ENCODE assay signal across 12 mouse cellular contexts in the genomic region with DNA sequence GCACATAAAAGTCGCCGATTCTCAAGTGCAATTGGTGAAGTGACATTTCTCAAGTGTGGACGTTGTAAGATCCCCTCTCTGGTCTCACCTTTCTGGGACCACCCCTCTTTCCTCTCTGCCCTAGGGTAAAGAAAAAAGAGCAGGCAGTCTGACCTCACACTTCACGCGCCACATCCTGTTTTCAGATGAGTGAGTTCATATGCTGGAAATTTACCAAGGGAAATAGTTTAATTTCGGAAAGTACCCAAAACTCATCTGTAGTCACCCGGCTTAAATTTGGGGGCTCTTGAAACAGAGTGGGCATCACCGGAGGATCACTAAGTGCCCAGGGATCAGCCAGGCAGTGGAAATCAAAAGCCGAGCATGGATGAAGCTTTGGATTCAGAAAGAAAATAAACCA. TPM values are rescaled to one million over a fixed set of nuclear protein-coding genes. Genes with fewer than 3 reads are reported as not detected.
DNase-seq lines count a peak whose midpoint lies in the region; ATAC-seq and TF ChIP-seq lines count a peak whose summit lies in the region.
"Had no signal": no experiment of that assay in that cellular context is flagged by ENCODE, and none has a peak within 500 bp of the region (broad histone marks: within the 10 kb centered on the region; RNA-seq: fewer than 3 reads in every experiment).

No protein-coding gene starts in this region.

- H3K9ac ChIP-seq in liver, adult 2 months (ENCODE audit: low read depth, low read length) = no peak overlapping the region
- H3K9ac ChIP-seq in liver, embryonic 11.5 days (ENCODE audit: low read depth, low read length) = no peak overlapping the region
- peak overlapping the region; percentile 70 for H3K9ac ChIP-seq in CH12.LX (ENCODE audit: insufficient read depth, low read depth)
- 0 out of 2 replicates have a peak overlapping the region, but pooled peaks have one; percentile 10 for H3K9ac ChIP-seq in kidney, embryonic 16.5 days (replicated peaks; ENCODE audit: low read length)
- H3K9ac ChIP-seq: forebrain, postnatal 0 days; liver, embryonic 14.5 days; neural tube, embryonic 12.5 days; stomach, embryonic 15.5 days had no signal

- H3K36me3 ChIP-seq in liver, adult 2 months (ENCODE audit: control insufficient read depth, insufficient read depth, low read length) = no peaks in the 10 kb centered on the region
- H3K36me3 ChIP-seq in liver, embryonic 11.5 days (ENCODE audit: control insufficient read depth, insufficient read depth, low read length) = no peaks in the 10 kb centered on the region
- peaks cover 0 to 4% of the 10 kb centered on the region in 2 experiments for H3K36me3 ChIP-seq in CH12.LX (replicated peaks in 1 of 2; ENCODE audit: control insufficient read depth in 1 of 2, insufficient read depth in 1 of 2, low read length in 1 of 2)
- H3K36me3 ChIP-seq in kidney, embryonic 16.5 days (ENCODE audit: insufficient read depth, low read length) = no peaks in the 10 kb centered on the region
- H3K36me3 ChIP-seq: hindbrain, embryonic 10.5 days; neural tube, embryonic 12.5 days; stomach, embryonic 15.5 days had no signal

- peak; percentile 67 for TF ChIP-seq EP300 in CH12.LX (IDR thresholded peaks at IDR 0.05; ENCODE audit: low read length)

- no peaks in the 10 kb centered on the region for H3K4me1 ChIP-seq in liver, adult 2 months (ENCODE audit: control insufficient read depth, insufficient read depth, low read length)
- H3K4me1 ChIP-seq in liver, embryonic 11.5 days (replicated peaks; ENCODE audit: control insufficient read depth, insufficient read depth, low read length) = peaks cover 6% of the 10 kb centered on the region
- peaks cover 22 to 75% of the 10 kb centered on the region in 2 experiments for H3K4me1 ChIP-seq in CH12.LX (ENCODE audit: control insufficient read depth in 1 of 2, insufficient read depth in 2 of 2)
- peaks cover 23% of the 10 kb centered on the region for H3K4me1 ChIP-seq in kidney, embryonic 16.5 days (ENCODE audit: insufficient read depth, low read length)

- no peak for DNase-seq in liver, adult 2 months (ENCODE audit: extremely low read depth, low read depth, low spot score)
- DNase-seq in liver, embryonic 11.5 days (ENCODE audit: low spot score) = no peak
- peak; percentile 79 for DNase-seq in CH12.LX (ENCODE audit: extremely low read depth)
- DNase-seq in thymus, postnatal 0 days (ENCODE audit: low spot score) = peak; percentile 71
- DNase-seq in adrenal gland, postnatal 36 days = no peak
- DNase-seq in adrenal gland, postnatal 10 days = no peak
- DNase-seq: forebrain, postnatal 0 days had no signal

- no peaks in the 10 kb centered on the region for H3K79me2 ChIP-seq in liver, adult 2 months (ENCODE audit: control insufficient read depth, insufficient read depth, low read length)
- peaks cover 3% of the 10 kb centered on the region; the same call in 1 of the 2 replicates for H3K79me2 ChIP-seq in CH12.LX (replicated peaks; ENCODE audit: control insufficient read depth, extremely low read depth, insufficient read depth, poor library complexity, severe bottlenecking)

- ATAC-seq in liver, embryonic 11.5 days (replicated peaks; ENCODE audit: low FRiP score) = no peak
- ATAC-seq in kidney, embryonic 16.5 days (ENCODE audit: low FRiP score, low TSS enrichment) = no peak
- ATAC-seq: forebrain, postnatal 0 days had no signal

- TF ChIP-seq POLR2A in liver, adult 2 months (IDR thresholded peaks at IDR 0.05; ENCODE audit: extremely low read depth, insufficient read depth, low read length) = no peak
- no peak for TF ChIP-seq POLR2A in CH12.LX (IDR thresholded peaks at IDR 0.05; ENCODE audit: low read depth, low read length)

- dilution Hi-C loops in CH12.LX (cut with MboI; ENCODE audit: extremely low pct_ligation_motif_present, extremely low pct_unique_long_range_greater_than_20kb, low sequenced_read_pairs) = no loop called here

- WGBS in liver, adult 2 months = 84% methylated on average over 9 of the region's 9 CpGs
- 81% methylated on average over 9 of the region's 9 CpGs for WGBS in liver, embryonic 11.5 days
- WGBS in kidney, embryonic 16.5 days = 44% methylated on average over 9 of the region's 9 CpGs

- H3K4me3 ChIP-seq in liver, adult 2 months (ENCODE audit: insufficient read depth, low read depth, low read length) = no peak overlapping the region
- no peak overlapping the region for H3K4me3 ChIP-seq in liver, embryonic 11.5 days (ENCODE audit: low read depth, low read length)
- H3K4me3 ChIP-seq in CH12.LX (replicated peaks in 1 of 3; ENCODE audit: low read depth in 2 of 3, low read length in 2 of 3, poor library complexity in 1 of 3) = peak overlapping the region in 1 of 3 experiments; percentile 32
- no peak overlapping the region for H3K4me3 ChIP-seq in kidney, embryonic 16.5 days (ENCODE audit: low read length)
- H3K4me3 ChIP-seq: hindbrain, embryonic 10.5 days; neural tube, embryonic 12.5 days; stomach, embryonic 15.5 days had no signal

- H3K4me2 ChIP-seq in liver, embryonic 11.5 days = no peak overlapping the region
- H3K4me2 ChIP-seq in CH12.LX (ENCODE audit: insufficient read depth, low read depth, poor library complexity, severe bottlenecking) = peak overlapping the region; percentile 74
- H3K4me2 ChIP-seq in kidney, embryonic 16.5 days (replicated peaks; ENCODE audit: low read depth, low read length) = no peak overlapping the region; the same call in 1 of the 2 replicates
- H3K4me2 ChIP-seq: neural tube, embryonic 12.5 days; stomach, embryonic 15.5 days had no signal

- H3K9me3 ChIP-seq in liver, embryonic 11.5 days (ENCODE audit: control insufficient read depth, low read length) = no peaks in the 10 kb centered on the region
- H3K9me3 ChIP-seq in CH12.LX (replicated peaks; ENCODE audit: low read length) = peaks cover 4% of the 10 kb centered on the region
- H3K9me3 ChIP-seq in kidney, embryonic 16.5 days (ENCODE audit: low read length) = no peaks in the 10 kb centered on the region
- H3K9me3 ChIP-seq: hindbrain, embryonic 10.5 days; neural tube, embryonic 12.5 days; stomach, embryonic 15.5 days had no signal

- in situ Hi-C loops in CH12.LX (cut with MboI; ENCODE audit: low pct_ligation_motif_present, low pct_unique_long_range_greater_than_20kb, low sequenced_read_pairs) = loop anchor here (10.0 kb wide), 3 partner anchors 48 to 168 kb away; a partner anchor contains a TSS

- no peaks in the 10 kb centered on the region for H3K27me3 ChIP-seq in liver, adult 2 months (ENCODE audit: control insufficient read depth, insufficient read depth, low read length)
- H3K27me3 ChIP-seq in liver, embryonic 11.5 days (replicated peaks; ENCODE audit: control insufficient read depth, insufficient read depth, low read length) = peaks cover 5% of the 10 kb centered on the region; the same call in 1 of the 2 replicates
- no peaks in the 10 kb centered on the region for H3K27me3 ChIP-seq in CH12.LX (replicated peaks)
- no peaks in the 10 kb centered on the region for H3K27me3 ChIP-seq in kidney, embryonic 16.5 days (ENCODE audit: insufficient read depth, low read length)
- H3K27me3 ChIP-seq: stomach, embryonic 15.5 days had no signal

- no peak for TF ChIP-seq RAD21 in CH12.LX (IDR thresholded peaks at IDR 0.05; ENCODE audit: low read depth, low read length)

- H3K27ac ChIP-seq in liver, adult 2 months (replicated peaks; ENCODE audit: insufficient read depth, low read depth, low read length) = peak overlapping the region; percentile 53
- H3K27ac ChIP-seq in liver, embryonic 11.5 days (ENCODE audit: low read depth, low read length) = no peak overlapping the region
- H3K27ac ChIP-seq in CH12.LX (ENCODE audit: insufficient read depth, low read depth) = peak overlapping the region; percentile 97
- peak overlapping the region; percentile 83 for H3K27ac ChIP-seq in kidney, embryonic 16.5 days (ENCODE audit: low read length)
- H3K27ac ChIP-seq: hindbrain, embryonic 10.5 days; liver, embryonic 14.5 days; neural tube, embryonic 12.5 days; stomach, embryonic 15.5 days had no signal

- TF ChIP-seq CTCF in liver, adult 2 months (IDR thresholded peaks at IDR 0.05; ENCODE audit: low read depth, low read length) = no peak
- TF ChIP-seq CTCF in CH12.LX (conservative IDR thresholded peaks at IDR 0.05 in 1 of 2, IDR thresholded peaks at IDR 0.05 in 1 of 2; ENCODE audit: low read depth in 2 of 2, low read length in 2 of 2) = no peak

TF ChIP-seq in CH12.LX, 34 proteins besides CTCF, POLR2A, EP300 and RAD21 (continues in another document):
- TF ChIP-seq MEF2A (IDR thresholded peaks at IDR 0.05; ENCODE audit: borderline replicate concordance, low read depth, low read length) = peak; percentile 33; the same call in 1 of the 2 replicates
- TF ChIP-seq SIN3A (IDR thresholded peaks at IDR 0.05; ENCODE audit: low read length) = 0 out of 2 replicates have a peak, but pooled peaks have one; percentile 19
- peak; percentile 34; the same call in 1 of the 2 replicates for TF ChIP-seq CHD1 (IDR thresholded peaks at IDR 0.05; ENCODE audit: low read depth, low read length)
- TF ChIP-seq ZMIZ1 (IDR thresholded peaks at IDR 0.05; ENCODE audit: low read depth, low read length) = peak; percentile 19; the same call in 1 of the 2 replicates
- TF ChIP-seq JUND (conservative IDR thresholded peaks at IDR 0.05; ENCODE audit: low read depth, low read length) = peak; percentile 52; the same call in 1 of the 2 replicates
- TF ChIP-seq MAZ (IDR thresholded peaks at IDR 0.05; ENCODE audit: low read depth, low read length) = no peak

RNA-seq across cellular contexts. Expression of a gene that starts 1.3 kb away (rescaled TPM):
- 0.55 and 1.2 TPM in 2 replicates for total RNA-seq in liver, adult 2 months (2014; rRNA removed)
- 0.75 and 1.2 TPM in 2 replicates for polyA plus RNA-seq in liver, adult 2 months (2012; rRNA removed)
- polyA plus RNA-seq in liver, embryonic 11.5 days (2014; fragmentation: Nextera tagmentation; extraction: Ambion mirVana) = 0.38 TPM in 2 replicates
- total RNA-seq in CH12.LX (2012; rRNA removed) (99.2 and 151 TPM in 2 replicates), CH12.LX (2014; rRNA removed) (58.8 and 66.9 TPM in 2 replicates)
- 46.4 and 47.9 TPM in 2 replicates for polyA plus RNA-seq in CH12.LX (2012; ENCODE audit: insufficient read length, low read depth)
- 30.3 and 33.2 TPM in 2 replicates for polyA plus RNA-seq in kidney, embryonic 16.5 days (2015; fragmentation: Nextera tagmentation; extraction: Ambion mirVana)
- 14.3 and 15.4 TPM in 2 replicates for polyA plus RNA-seq in thymus, postnatal 0 days (2015; fragmentation: Nextera tagmentation; extraction: Ambion mirVana)
- total RNA-seq in adrenal gland, postnatal 36 days (2021) = 1 to 10 TPM; 1.3 to 2.2 TPM
- 1 to 10 TPM; 3.5 to 3.7 TPM for total RNA-seq in adrenal gland, postnatal 10 days (2021)

RNA-seq across cellular contexts. Expression of a gene that starts 49.1 kb away (rescaled TPM):
- 0.20 and 0.55 TPM in 2 replicates for total RNA-seq in liver, adult 2 months (2014; rRNA removed)
- 0.21 and 0.61 TPM in 2 replicates for polyA plus RNA-seq in liver, adult 2 months (2012; rRNA removed)
- 4.5 and 5.2 TPM in 2 replicates for polyA plus RNA-seq in liver, embryonic 11.5 days (2014; fragmentation: Nextera tagmentation; extraction: Ambion mirVana)
- total RNA-seq in CH12.LX (2012; rRNA removed) = 16.8 and 17.0 TPM in 2 replicates
- total RNA-seq in CH12.LX (2014; rRNA removed) = 20.5 and 25.0 TPM in 2 replicates
- 25.4 and 27.9 TPM in 2 replicates for polyA plus RNA-seq in CH12.LX (2012; ENCODE audit: insufficient read length, low read depth)
- 21.4 and 22.2 TPM in 2 replicates for polyA plus RNA-seq in kidney, embryonic 16.5 days (2015; fragmentation: Nextera tagmentation; extraction: Ambion mirVana)
- polyA plus RNA-seq in thymus, postnatal 0 days (2015; fragmentation: Nextera tagmentation; extraction: Ambion mirVana) = 10.7 TPM in 2 replicates
- total RNA-seq in adrenal gland, postnatal 36 days (2021) = 1 to 10 TPM; 2.2 to 2.4 TPM
- total RNA-seq in adrenal gland, postnatal 10 days (2021) = 1 to 10 TPM; 5.8 to 7.6 TPM

Comparison
In these comparisons a context has a peak if more than half of its experiments do, and no peak if none do; other contexts are left out.
1. DNase-seq: peak in CH12.LX (single experiment) and thymus, postnatal 0 days (single experiment); none in liver, adult 2 months (single experiment), liver, embryonic 11.5 days (single experiment), adrenal gland, postnatal 36 days (0 of 2) and adrenal gland, postnatal 10 days (single experiment).
2. H3K9ac ChIP-seq: peak in CH12.LX (single experiment) and kidney, embryonic 16.5 days (single experiment); none in liver, adult 2 months (single experiment) and liver, embryonic 11.5 days (single experiment).